Mouse (Mus musculus): ENCODE data around the gene Sema4a.

DNA sequence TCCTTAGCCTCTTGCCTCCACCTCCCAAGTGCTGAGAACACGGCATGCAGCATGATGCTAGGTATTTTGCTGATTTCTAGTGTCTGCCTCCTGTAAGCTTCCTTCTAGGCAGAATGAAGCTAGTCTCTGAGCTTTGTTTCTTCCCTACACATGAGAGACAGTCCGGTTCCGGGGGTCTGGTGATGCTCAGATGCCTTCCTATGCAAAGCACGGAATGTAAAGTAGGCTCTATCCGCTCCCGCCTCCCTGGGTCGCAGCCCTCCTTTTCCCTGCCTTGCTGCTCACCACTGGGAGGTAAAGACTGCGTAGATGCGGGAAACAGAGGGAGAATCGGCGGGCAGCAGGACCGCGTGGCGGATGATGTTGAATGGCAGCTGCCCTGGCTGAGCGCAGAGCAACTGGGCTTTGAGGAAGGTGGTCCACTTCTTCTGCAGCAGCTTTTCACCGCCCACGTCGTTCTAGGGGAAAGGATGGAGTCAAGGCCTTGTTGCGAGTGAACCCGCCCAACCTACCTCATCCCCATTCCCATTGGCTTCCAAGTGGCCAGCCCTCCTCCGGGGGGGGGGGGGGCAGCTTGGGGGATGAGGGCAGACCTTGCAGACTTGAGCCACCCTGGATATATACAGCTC lies 11.5 kb downstream of the Sema4a start:
- TF ChIP-seq CTCF (IDR thresholded peaks at IDR 0.05; ENCODE audit: low read depth) (no peak), EP300 (optimal IDR thresholded peaks at IDR 0.05) (no peak)
